Mouse (Mus musculus): ENCODE measurements around the gene Alox12b. TPM values are rescaled to one million over a fixed set of nuclear protein-coding genes. Genes with fewer than 3 reads are reported as not detected.

Gene Alox12b
- polyA plus RNA-seq, 1 experiment from 2014 or later = 0.36 TPM

GRCm38 (mm10) chr11:69135361-69135760 is 21.4 kb upstream of the Alox12b start:
- H3K9ac ChIP-seq (ENCODE audit: low read depth, low read length) = no peak overlapping the region
- H3K36me3 ChIP-seq (ENCODE audit: insufficient read depth, low read length) = no peaks in the 10 kb centered on the region
- 96% methylated on average over 6 of the region's 6 CpGs for WGBS
- no peak overlapping the region for H3K4me3 ChIP-seq (replicated peaks; ENCODE audit: low read depth, low read length)
- TF ChIP-seq CTCF (IDR thresholded peaks at IDR 0.05; ENCODE audit: low read depth) = no peak
- no peak for ATAC-seq (replicated peaks; ENCODE audit: low FRiP score, low read depth)
- DNase-seq (ENCODE audit: low spot score) = no peak
- no peaks in the 10 kb centered on the region for H3K9me3 ChIP-seq (replicated peaks; ENCODE audit: low read length)
- no peak overlapping the region for H3K4me2 ChIP-seq (ENCODE audit: low read length)
- H3K27ac ChIP-seq = no peak overlapping the region
- no peaks in the 10 kb centered on the region for H3K27me3 ChIP-seq (ENCODE audit: insufficient read depth, low read length)
- H3K4me1 ChIP-seq (replicated peaks; ENCODE audit: insufficient read depth, low read length) = no peaks in the 10 kb centered on the region

GRCm38 (mm10) chr11:69147546-69147945 is 9.2 kb upstream of the Alox12b start:
- Histone ChIP-seq H3K9me3 (replicated peaks; ENCODE audit: low read length) (no peaks in the 10 kb centered on the region), H3K36me3 (ENCODE audit: insufficient read depth, low read length) (no peaks in the 10 kb centered on the region), H3K4me2 (ENCODE audit: low read length) (no peak overlapping the region), H3K27ac (no peak overlapping the region), H3K9ac (ENCODE audit: low read depth, low read length) (no peak overlapping the region), H3K27me3 (ENCODE audit: insufficient read depth, low read length) (no peaks in the 10 kb centered on the region), H3K4me3 (replicated peaks; ENCODE audit: low read depth, low read length) (no peak overlapping the region), H3K4me1 (replicated peaks; ENCODE audit: insufficient read depth, low read length) (no peaks in the 10 kb centered on the region)
- ATAC-seq (replicated peaks; ENCODE audit: low FRiP score, low read depth) (no peak), DNase-seq (ENCODE audit: low spot score) (no peak)
- WGBS = 65% methylated on average over 7 of the region's 7 CpGs
- TF ChIP-seq CTCF (IDR thresholded peaks at IDR 0.05; ENCODE audit: low read depth) = no peak

GRCm38 (mm10) chr11:69148451-69148960 is 8.3 kb upstream of the Alox12b start:
- Histone ChIP-seq H3K9me3 (replicated peaks; ENCODE audit: low read length) (no peaks in the 10 kb centered on the region), H3K9ac (ENCODE audit: low read depth, low read length) (no peak overlapping the region), H3K27ac (no peak overlapping the region), H3K4me2 (ENCODE audit: low read length) (no peak overlapping the region), H3K36me3 (ENCODE audit: insufficient read depth, low read length) (no peaks in the 10 kb centered on the region), H3K27me3 (ENCODE audit: insufficient read depth, low read length) (no peaks in the 10 kb centered on the region), H3K4me1 (replicated peaks; ENCODE audit: insufficient read depth, low read length) (no peaks in the 10 kb centered on the region), H3K4me3 (replicated peaks; ENCODE audit: low read depth, low read length) (no peak overlapping the region)
- no peak for TF ChIP-seq CTCF (IDR thresholded peaks at IDR 0.05; ENCODE audit: low read depth)
- WGBS = 87% methylated on average over 5 of the region's 5 CpGs
- DNase-seq (ENCODE audit: low spot score) (no peak), ATAC-seq (replicated peaks; ENCODE audit: low FRiP score, low read depth) (no peak)

GRCm38 (mm10) chr11:69149728-69150127 is 7.1 kb upstream of the Alox12b start:
- TF ChIP-seq CTCF (IDR thresholded peaks at IDR 0.05; ENCODE audit: low read depth) = no peak
- Histone ChIP-seq H3K9ac (ENCODE audit: low read depth, low read length) (no peak overlapping the region), H3K9me3 (replicated peaks; ENCODE audit: low read length) (no peaks in the 10 kb centered on the region), H3K27me3 (ENCODE audit: insufficient read depth, low read length) (no peaks in the 10 kb centered on the region), H3K4me3 (replicated peaks; ENCODE audit: low read depth, low read length) (no peak overlapping the region), H3K4me1 (replicated peaks; ENCODE audit: insufficient read depth, low read length) (no peaks in the 10 kb centered on the region), H3K27ac (no peak overlapping the region), H3K4me2 (ENCODE audit: low read length) (no peak overlapping the region), H3K36me3 (ENCODE audit: insufficient read depth, low read length) (no peaks in the 10 kb centered on the region)
- DNase-seq (ENCODE audit: low spot score) = no peak
- ATAC-seq (replicated peaks; ENCODE audit: low FRiP score, low read depth) = no peak
- WGBS = 67% methylated on average over 6 of the region's 6 CpGs

- no peaks in the 10 kb centered on the region for H3K36me3 ChIP-seq (ENCODE audit: insufficient read depth, low read length)
- 3% methylated on average over 7 of the region's 7 CpGs for WGBS
- H3K27ac ChIP-seq = no peak overlapping the region
- TF ChIP-seq CTCF (IDR thresholded peaks at IDR 0.05; ENCODE audit: low read depth) = peak; percentile 79
- H3K27me3 ChIP-seq (ENCODE audit: insufficient read depth, low read length) = no peaks in the 10 kb centered on the region
- ATAC-seq (replicated peaks; ENCODE audit: low FRiP score, low read depth) = no peak
- no peaks in the 10 kb centered on the region for H3K9me3 ChIP-seq (replicated peaks; ENCODE audit: low read length)
- peak; percentile 88 for DNase-seq (ENCODE audit: low spot score)
- no peak overlapping the region for H3K4me3 ChIP-seq (replicated peaks; ENCODE audit: low read depth, low read length)
- H3K4me1 ChIP-seq (replicated peaks; ENCODE audit: insufficient read depth, low read length) = no peaks in the 10 kb centered on the region
- peak overlapping the region; percentile 37 for H3K4me2 ChIP-seq (ENCODE audit: low read length)
- no peak overlapping the region for H3K9ac ChIP-seq (ENCODE audit: low read depth, low read length)
These were observed 6.3 kb upstream of the Alox12b start for GRCm38 (mm10) chr11:69150444-69150843.

- H3K9ac ChIP-seq (ENCODE audit: low read depth, low read length) = no peak overlapping the region
- TF ChIP-seq CTCF (IDR thresholded peaks at IDR 0.05; ENCODE audit: low read depth) = no peak
- no peaks in the 10 kb centered on the region for H3K36me3 ChIP-seq (ENCODE audit: insufficient read depth, low read length)
- no peaks in the 10 kb centered on the region for H3K27me3 ChIP-seq (ENCODE audit: insufficient read depth, low read length)
- no peaks in the 10 kb centered on the region for H3K4me1 ChIP-seq (replicated peaks; ENCODE audit: insufficient read depth, low read length)
- ATAC-seq (replicated peaks; ENCODE audit: low FRiP score, low read depth) (no peak), DNase-seq (ENCODE audit: low spot score) (no peak)
- H3K27ac ChIP-seq = no peak overlapping the region
- H3K9me3 ChIP-seq (replicated peaks; ENCODE audit: low read length) = no peaks in the 10 kb centered on the region
- no peak overlapping the region for H3K4me3 ChIP-seq (replicated peaks; ENCODE audit: low read depth, low read length)
- 45% methylated on average over 6 of the region's 6 CpGs for WGBS
- H3K4me2 ChIP-seq (ENCODE audit: low read length) = peak overlapping the region; percentile 37
These were observed 5.8 kb upstream of the Alox12b start for GRCm38 (mm10) chr11:69151004-69151403.

- ATAC-seq (replicated peaks; ENCODE audit: low FRiP score, low read depth) (no peak), DNase-seq (ENCODE audit: low spot score) (no peak)
- Histone ChIP-seq H3K9ac (ENCODE audit: low read depth, low read length) (no peak overlapping the region), H3K27me3 (ENCODE audit: insufficient read depth, low read length) (peaks cover 7% of the 10 kb centered on the region; the same call in 1 of the 2 replicates), H3K4me2 (ENCODE audit: low read length) (no peak overlapping the region), H3K4me1 (replicated peaks; ENCODE audit: insufficient read depth, low read length) (peaks cover 8% of the 10 kb centered on the region; the same call in 1 of the 2 replicates), H3K4me3 (replicated peaks; ENCODE audit: low read depth, low read length) (no peak overlapping the region), H3K9me3 (replicated peaks; ENCODE audit: low read length) (no peaks in the 10 kb centered on the region), H3K36me3 (ENCODE audit: insufficient read depth, low read length) (no peaks in the 10 kb centered on the region), H3K27ac (no peak overlapping the region)
- 78% methylated on average over 8 of the region's 8 CpGs for WGBS
- no peak for TF ChIP-seq CTCF (IDR thresholded peaks at IDR 0.05; ENCODE audit: low read depth)
These were observed 3.0 kb upstream of the Alox12b start for GRCm38 (mm10) chr11:69153831-69154230.
